Mouse (Mus musculus) liver, postnatal 0 days (tissue): Measurements from ENCODE around the gene Pcbp3. TPM values are rescaled to one million over a fixed set of nuclear protein-coding genes. Genes with fewer than 3 reads are reported as not detected.

Experiments
- ATAC-seq: fragments of 200-750 bp; cut with Nextera tagmentation; 2 replicates; pipeline ENCODE4 v1.8.0; 2017; ENCODE audit warnings: mild to moderate bottlenecking, moderate library complexity
- DNase-seq: peaks from one replicate; pipeline ENCODE4 v3.0.0-alpha.2; 2016
- H3K27ac ChIP-seq: fragments of 300-500 bp; sonication (generic); 2 replicates; pipeline ENCODE4 v1.5.1; 2014; ENCODE audit warnings: antibody characterized with exemption, moderate library complexity, mild to moderate bottlenecking, low read depth
- H3K27me3 ChIP-seq: fragments of 300-500 bp; sonication (generic); 2 replicates; pipeline ENCODE4 v1.6.1; 2014; ENCODE audit warnings: low read length, control low read depth, mixed read lengths; ENCODE audit not compliant: insufficient read depth
- H3K36me3 ChIP-seq: fragments of 300-500 bp; sonication (generic); replicated peaks from 2 replicates; pipeline ENCODE4 v1.6.1; 2014; ENCODE audit warnings: mild to moderate bottlenecking, control low read depth, low read length, moderate library complexity, mixed read lengths; ENCODE audit not compliant: insufficient read depth
- H3K4me1 ChIP-seq: fragments of 300-500 bp; sonication (generic); 2 replicates; pipeline ENCODE4 v1.6.1; 2014; ENCODE audit warnings: antibody characterized with exemption, mild to moderate bottlenecking, control low read depth; ENCODE audit not compliant: insufficient read depth
- H3K4me2 ChIP-seq: fragments of 300-500 bp; sonication (generic); 2 replicates; pipeline ENCODE4 v1.6.1; 2014; ENCODE audit warnings: low read depth, mild to moderate bottlenecking, low read length, moderate library complexity, mixed read lengths
- H3K4me3 ChIP-seq: fragments of 300-500 bp; sonication (generic); 2 replicates; pipeline ENCODE4 v1.5.1; 2014; ENCODE audit warnings: low read depth, low read length
- H3K9ac ChIP-seq: fragments of 300-500 bp; sonication (generic); replicated peaks from 2 replicates; pipeline ENCODE4 v1.6.1; 2014; ENCODE audit warnings: mild to moderate bottlenecking, moderate library complexity
- H3K9me3 ChIP-seq: fragments of 300-500 bp; sonication (generic); 2 replicates; pipeline ENCODE4 v1.6.1; 2016; ENCODE audit warnings: mild to moderate bottlenecking, control low read depth, low read length, mixed read lengths
- CTCF ChIP-seq: sonication (generic); IDR thresholded peaks from 2 replicates; pipeline ENCODE4 v1.5.1; 2016; ENCODE audit warnings: antibody characterized with exemption, low read depth
- EP300 ChIP-seq: IDR thresholded peaks from 2 replicates; pipeline ENCODE4 v1.6.1; 2016; ENCODE audit warnings: antibody characterized with exemption, low read depth, mild to moderate bottlenecking
- WGBS: fragments of 180-500 bp; shearing (Covaris S2); extraction: QIAGEN DNeasy Blood & Tissue Kit; methylation state at CpG from one replicate; pipeline ENCODE4 v1.1.7; 2014; ENCODE audit not compliant: insufficient replicate concordance; 5-methylcytosine and 5-hydroxymethylcytosine counted together
- polyA plus RNA-seq: library from polyadenylated mRNA; unstranded; fragments of >200 nt; fragmentation: Nextera tagmentation; extraction: Ambion mirVana; gene quantifications from 2 replicates; pipeline ENCODE4 v1.2.1, GENCODE M21; 2015

The Pcbp3 gene
- polyA plus RNA-seq, 1 experiment from 2014 or later = 2.9 TPM

DNA sequence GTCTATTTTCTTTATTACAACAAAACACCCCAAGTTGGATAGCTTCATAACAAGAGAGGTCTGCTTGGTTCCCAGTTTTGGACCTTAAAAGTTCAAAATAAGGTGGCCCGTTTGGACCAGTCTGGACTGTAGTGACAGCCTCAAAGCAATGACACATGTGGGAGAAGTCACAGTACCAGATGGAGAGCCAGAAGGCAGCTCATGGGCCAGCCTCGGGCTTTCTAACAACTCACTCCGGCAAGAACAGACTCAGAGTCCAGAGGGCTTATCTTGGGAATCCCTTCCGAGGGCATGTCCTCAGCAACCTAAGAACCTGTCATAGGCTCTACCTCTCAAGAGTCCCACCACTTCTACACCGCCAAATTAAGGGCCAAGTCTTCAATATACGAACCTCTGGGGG, 24.9 kb downstream of the Pcbp3 start:
- ATAC-seq (no peak), DNase-seq (no peak)
- no peaks in the 10 kb centered on the region for H3K4me1 ChIP-seq
- no peak overlapping the region for H3K27ac ChIP-seq
- H3K36me3 ChIP-seq = no peaks in the 10 kb centered on the region
- no peak overlapping the region for H3K4me3 ChIP-seq
- H3K9me3 ChIP-seq = no peaks in the 10 kb centered on the region
- no peak overlapping the region for H3K9ac ChIP-seq
- TF ChIP-seq EP300 = no peak
- no peak for TF ChIP-seq CTCF
- no peaks in the 10 kb centered on the region for H3K27me3 ChIP-seq
- 80% methylated on average over 6 of the region's 6 CpGs for WGBS
- H3K4me2 ChIP-seq = no peak overlapping the region

- Histone ChIP-seq H3K36me3 (no peaks in the 10 kb centered on the region), H3K4me1 (no peaks in the 10 kb centered on the region), H3K4me3 (no peak overlapping the region), H3K27me3 (no peaks in the 10 kb centered on the region), H3K27ac (no peak overlapping the region), H3K9me3 (no peaks in the 10 kb centered on the region), H3K4me2 (no peak overlapping the region), H3K9ac (no peak overlapping the region)
- ATAC-seq = no peak
- DNase-seq = no peak
- TF ChIP-seq EP300 = no peak
- TF ChIP-seq CTCF = no peak
- WGBS = 64% methylated on average over 5 of the region's 5 CpGs
Observed at GRCm38 (mm10) chr10:76934805-76935204, 26.9 kb downstream of the Pcbp3 start.

DNA sequence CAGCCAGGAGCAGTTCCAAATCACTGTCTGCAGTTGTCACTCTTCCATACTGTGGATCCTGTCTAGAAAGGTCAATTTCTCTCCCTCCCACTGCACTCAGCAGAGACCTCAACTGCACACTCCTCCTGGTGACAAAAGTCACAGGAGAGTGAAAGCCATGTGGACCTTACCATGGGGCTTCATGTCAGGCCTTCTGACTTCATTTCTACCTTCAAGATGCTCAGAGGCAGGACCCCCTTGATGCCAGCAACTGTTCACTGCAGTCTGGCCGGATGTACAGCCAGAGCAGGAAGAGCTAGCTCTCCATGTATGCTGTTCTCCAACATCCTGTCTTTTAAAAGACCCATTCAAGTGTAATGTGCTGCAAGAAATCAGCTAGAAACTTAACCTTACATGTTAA, 29.9 kb downstream of the Pcbp3 start:
- Histone ChIP-seq H3K9ac (no peak overlapping the region), H3K36me3 (no peaks in the 10 kb centered on the region), H3K4me3 (no peak overlapping the region), H3K27me3 (no peaks in the 10 kb centered on the region), H3K4me1 (no peaks in the 10 kb centered on the region), H3K9me3 (no peaks in the 10 kb centered on the region), H3K27ac (no peak overlapping the region), H3K4me2 (no peak overlapping the region)
- WGBS = 62% methylated on average over 1 of the region's 1 CpGs
- no peak for ATAC-seq
- DNase-seq = no peak
- no peak for TF ChIP-seq CTCF

DNA sequence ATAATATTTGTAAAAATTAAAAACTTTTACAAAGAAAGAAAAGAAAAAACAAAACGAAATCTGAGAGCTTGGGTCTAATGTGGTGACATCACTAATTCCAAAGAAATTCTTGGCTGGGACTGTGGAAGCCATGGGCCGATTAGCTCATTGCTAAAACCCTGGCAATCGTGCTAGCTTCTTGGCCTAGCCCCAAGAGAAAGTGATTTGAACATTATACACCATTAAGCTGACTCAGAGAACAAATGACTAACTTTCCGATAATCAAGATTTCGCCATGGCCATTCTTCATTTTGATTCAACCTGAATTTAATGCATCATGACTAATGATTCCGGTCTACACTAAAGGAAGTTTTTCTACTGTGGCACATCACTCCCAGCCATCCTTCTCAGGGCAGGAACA, 30.6 kb downstream of the Pcbp3 start:
- Histone ChIP-seq H3K36me3 (no peaks in the 10 kb centered on the region), H3K4me2 (no peak overlapping the region), H3K27me3 (no peaks in the 10 kb centered on the region), H3K27ac (no peak overlapping the region), H3K9ac (no peak overlapping the region), H3K4me1 (no peaks in the 10 kb centered on the region), H3K4me3 (no peak overlapping the region), H3K9me3 (no peaks in the 10 kb centered on the region)
- no peak for DNase-seq
- ATAC-seq = no peak
- TF ChIP-seq EP300 (no peak), CTCF (no peak)
- WGBS = 75% methylated on average over 6 of the region's 6 CpGs

- Histone ChIP-seq H3K4me3 (no peak overlapping the region), H3K27me3 (no peaks in the 10 kb centered on the region), H3K9ac (no peak overlapping the region), H3K4me1 (no peaks in the 10 kb centered on the region), H3K27ac (no peak overlapping the region), H3K36me3 (no peaks in the 10 kb centered on the region), H3K4me2 (no peak overlapping the region), H3K9me3 (peaks cover 1% of the 10 kb centered on the region; the same call in 1 of the 2 replicates)
- DNase-seq = no peak
- WGBS = 79% methylated on average over 2 of the region's 2 CpGs
- no peak for ATAC-seq
- no peak for TF ChIP-seq CTCF
- no peak for TF ChIP-seq EP300
Observed at GRCm38 (mm10) chr10:76924441-76924840, 37.2 kb downstream of the Pcbp3 start.

- DNase-seq = no peak
- 65% methylated on average over 3 of the region's 3 CpGs for WGBS
- peaks cover 5% of the 10 kb centered on the region; the same call in 1 of the 2 replicates for H3K9me3 ChIP-seq
- H3K27ac ChIP-seq = no peak overlapping the region
- H3K4me3 ChIP-seq = no peak overlapping the region
- no peak overlapping the region for H3K4me2 ChIP-seq
- H3K4me1 ChIP-seq = no peaks in the 10 kb centered on the region
- H3K36me3 ChIP-seq = no peaks in the 10 kb centered on the region
- ATAC-seq = no peak
- TF ChIP-seq EP300 (no peak), CTCF (no peak)
- no peak overlapping the region for H3K9ac ChIP-seq
- H3K27me3 ChIP-seq = no peaks in the 10 kb centered on the region
Observed at GRCm38 (mm10) chr10:76918086-76918485, 43.6 kb downstream of the Pcbp3 start.

GRCm38 (mm10) chr10:76906434-76906833, 55.3 kb downstream of the Pcbp3 start:
- H3K36me3 ChIP-seq = no peaks in the 10 kb centered on the region
- TF ChIP-seq CTCF (no peak), EP300 (no peak)
- no peak overlapping the region for H3K4me3 ChIP-seq
- H3K27ac ChIP-seq = no peak overlapping the region
- peak overlapping the region; percentile 54 for H3K4me2 ChIP-seq
- no peak overlapping the region for H3K9ac ChIP-seq
- ATAC-seq (peak; percentile 82), DNase-seq (peak; percentile 22)
- H3K9me3 ChIP-seq = no peaks in the 10 kb centered on the region
- no peaks in the 10 kb centered on the region; the same call in 1 of the 2 replicates for H3K4me1 ChIP-seq
- WGBS = 39% methylated on average over 10 of the region's 10 CpGs
- no peaks in the 10 kb centered on the region for H3K27me3 ChIP-seq
